Mouse (Mus musculus) heart, adult 10 weeks (tissue): ENCODE results near the gene Lmln. TPM values are rescaled to one million over a fixed set of nuclear protein-coding genes. Genes with fewer than 3 reads are reported as not detected.

ENCODE experiments used
- polyA plus RNA-seq: library from polyadenylated mRNA; stranded (reverse); fragments of 350-450 nt; fragmentation: Illumina TruSeq; extraction: RNeasy Lipid Tissue Mini Kit (QIAGEN cat#74804); gene quantifications from one replicate; pipeline ENCODE4 v1.2.3, GENCODE M21; 2014; ENCODE audit warnings: low read depth, low replicate concordance

Gene Lmln
- 1.8 TPM for polyA plus RNA-seq

DNA sequence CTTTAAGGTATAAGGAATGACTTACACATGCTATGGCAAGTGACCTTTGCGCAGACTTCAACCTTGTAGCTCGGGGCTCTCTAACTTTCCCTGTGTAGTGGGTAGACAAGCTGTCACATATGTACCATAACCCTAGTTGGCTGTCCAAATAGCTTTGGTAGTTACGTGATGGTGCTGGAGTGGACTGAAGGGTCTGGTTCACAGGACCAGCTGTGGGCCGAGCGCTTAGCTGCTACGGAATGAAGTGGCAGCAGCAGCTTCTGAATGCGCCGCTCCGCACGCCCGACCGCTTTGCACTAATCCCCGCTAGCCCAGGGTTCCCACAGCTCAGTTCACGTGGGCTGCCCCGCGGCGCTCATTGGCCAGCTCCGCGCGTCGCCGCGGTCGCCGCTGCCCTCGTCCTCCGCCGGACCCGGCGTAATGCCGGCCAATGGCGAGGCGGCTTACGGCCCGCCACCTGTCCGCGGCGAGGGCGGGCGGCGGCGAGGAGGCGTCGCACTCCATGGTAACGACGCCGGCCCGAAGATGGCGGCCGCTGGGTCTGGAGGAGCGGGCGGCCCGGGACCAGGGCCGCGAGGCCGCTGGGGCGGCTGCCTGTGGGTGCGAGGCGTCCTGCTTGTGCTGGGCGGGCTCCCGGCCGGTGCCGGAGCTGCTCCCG, at the start of gene Lmln:
Lmln (plus strand) TSS at position 498 of the 658 bp plus-strand sequence.

GRCm38 (mm10) chr16:33056095-33056785, 6.1 kb upstream of the Lmln start, which contains the start of the genes Iqcg and Rpl35a:
Gene Iqcg (minus strand): TSS chr16:33056218.
Gene Rpl35a (plus strand): TSS chr16:33056453.

Other genes starting within 250 kb of the Lmln start
- 67.7 TPM for gene Fyttd1, start 185.0 kb upstream of the Lmln start, polyA plus RNA-seq
- gene Rubcn, start 184.8 kb upstream of the Lmln start, polyA plus RNA-seq, result 34.1 TPM
- gene Lrch3, start 148.4 kb upstream of the Lmln start, polyA plus RNA-seq, result 17.9 TPM
- 0.92 TPM for gene Iqcg, start 6.3 kb upstream of the Lmln start, polyA plus RNA-seq
- gene Rpl35a, start 6.1 kb upstream of the Lmln start, polyA plus RNA-seq, result 696 TPM
- gene Osbpl11, start 122.5 kb downstream of the Lmln start, polyA plus RNA-seq, result 14.1 TPM
- 29.5 TPM for gene Snx4, start 188.9 kb downstream of the Lmln start, polyA plus RNA-seq